Mouse (Mus musculus): ENCODE data around the gene Gm10229. TPM values are rescaled to one million over a fixed set of nuclear protein-coding genes. Genes with fewer than 3 reads are reported as not detected.
"Not testable (repeated sequence)": the region's sequence is repeated elsewhere in the genome, so short reads cannot be mapped to it uniquely, and the experiment has no call there.

Gm10229 gene
- not detected in 2 replicates for polyA plus RNA-seq (2014; fragmentation: Nextera tagmentation; extraction: Ambion mirVana)

GRCm38 (mm10) chr16:89014984-89015383 lies at the start of gene Gm10229:
Gene Gm10229, plus strand, starts transcription at chr16:89015284.
- not testable (repeated sequence) for H3K27me3 ChIP-seq (ENCODE audit: control insufficient read depth, insufficient read depth, low read length)

GRCm38 (mm10) chr16:89010659-89011058 lies 4.4 kb upstream of the Gm10229 start, which contains the start of gene Krtap22-2:
Gene Krtap22-2, minus strand, starts transcription at chr16:89010759.
- WGBS = 80% methylated on average over 5 of the region's 5 CpGs
- no peaks in the 10 kb centered on the region for H3K4me1 ChIP-seq (ENCODE audit: control insufficient read depth, insufficient read depth, low read length)
- no peak within 1 kb of the TSS for H3K4me2 ChIP-seq (replicated peaks; ENCODE audit: low read depth, low read length)
- H3K36me3 ChIP-seq (ENCODE audit: control insufficient read depth, insufficient read depth, low read length) = no peaks in the 10 kb centered on the region
- no peaks in the 10 kb centered on the region for H3K27me3 ChIP-seq (ENCODE audit: control insufficient read depth, insufficient read depth, low read length)
- no peak within 1 kb of the TSS for H3K4me3 ChIP-seq (ENCODE audit: low read length)
- H3K9ac ChIP-seq (ENCODE audit: low read depth, low read length) = no peak within 1 kb of the TSS
- no peaks in the 10 kb centered on the region for H3K9me3 ChIP-seq (ENCODE audit: control insufficient read depth, low read length)
- no peak within 1 kb of the TSS for H3K27ac ChIP-seq (ENCODE audit: low read depth, low read length)
- ATAC-seq (ENCODE audit: low FRiP score, low TSS enrichment) = no peak

More at GRCm38 (mm10) chr16:89014984-89015383, at the start of gene Gm10229:
- not testable (repeated sequence) for H3K4me3 ChIP-seq (ENCODE audit: low read length); H3K9me3 ChIP-seq (ENCODE audit: control insufficient read depth, low read length); H3K27ac ChIP-seq (ENCODE audit: low read depth, low read length); H3K4me2 ChIP-seq (replicated peaks; ENCODE audit: low read depth, low read length); H3K4me1 ChIP-seq (ENCODE audit: control insufficient read depth, insufficient read depth, low read length); H3K9ac ChIP-seq (ENCODE audit: low read depth, low read length); H3K36me3 ChIP-seq (ENCODE audit: control insufficient read depth, insufficient read depth, low read length); ATAC-seq (ENCODE audit: low FRiP score, low TSS enrichment)
- 77% methylated on average over 1 of the region's 3 CpGs for WGBS

GRCm38 (mm10) chr16:89013973-89014372 lies 1.1 kb upstream of the Gm10229 start:
- ATAC-seq (ENCODE audit: low FRiP score, low TSS enrichment) = no peak
- over 99% methylated on average over 3 of the region's 3 CpGs for WGBS
- no peaks in the 10 kb centered on the region for H3K27me3 ChIP-seq (ENCODE audit: control insufficient read depth, insufficient read depth, low read length)
- no peak overlapping the region for H3K4me2 ChIP-seq (replicated peaks; ENCODE audit: low read depth, low read length)
- no peak overlapping the region for H3K9ac ChIP-seq (ENCODE audit: low read depth, low read length)
- no peak overlapping the region for H3K4me3 ChIP-seq (ENCODE audit: low read length)
- H3K36me3 ChIP-seq (ENCODE audit: control insufficient read depth, insufficient read depth, low read length) = no peaks in the 10 kb centered on the region
- H3K27ac ChIP-seq (ENCODE audit: low read depth, low read length) = no peak overlapping the region
- no peaks in the 10 kb centered on the region for H3K4me1 ChIP-seq (ENCODE audit: control insufficient read depth, insufficient read depth, low read length)
- H3K9me3 ChIP-seq (ENCODE audit: control insufficient read depth, low read length) = no peaks in the 10 kb centered on the region

GRCm38 (mm10) chr16:89031399-89031798 lies 16.3 kb downstream of the Gm10229 start, which contains the start of gene Krtap6-1:
Gene Krtap6-1, plus strand, starts transcription at chr16:89031699.
- not testable (repeated sequence) for H3K4me3 ChIP-seq (ENCODE audit: low read length); ATAC-seq (ENCODE audit: low FRiP score, low TSS enrichment); H3K9ac ChIP-seq (ENCODE audit: low read depth, low read length); H3K27ac ChIP-seq (ENCODE audit: low read depth, low read length); H3K4me2 ChIP-seq (replicated peaks; ENCODE audit: low read depth, low read length); H3K36me3 ChIP-seq (ENCODE audit: control insufficient read depth, insufficient read depth, low read length); H3K27me3 ChIP-seq (ENCODE audit: control insufficient read depth, insufficient read depth, low read length); H3K4me1 ChIP-seq (ENCODE audit: control insufficient read depth, insufficient read depth, low read length); H3K9me3 ChIP-seq (ENCODE audit: control insufficient read depth, low read length)
- WGBS = 96% methylated on average over 3 of the region's 3 CpGs

GRCm38 (mm10) chr16:89041372-89041771 lies 26.3 kb downstream of the Gm10229 start, which contains the start of gene Gm10228:
Gene Gm10228, minus strand, starts transcription at chr16:89041472.
- H3K27me3 ChIP-seq (ENCODE audit: control insufficient read depth, insufficient read depth, low read length); H3K36me3 ChIP-seq (ENCODE audit: control insufficient read depth, insufficient read depth, low read length); H3K27ac ChIP-seq (ENCODE audit: low read depth, low read length); H3K4me1 ChIP-seq (ENCODE audit: control insufficient read depth, insufficient read depth, low read length); H3K9me3 ChIP-seq (ENCODE audit: control insufficient read depth, low read length); H3K4me3 ChIP-seq (ENCODE audit: low read length); H3K4me2 ChIP-seq (replicated peaks; ENCODE audit: low read depth, low read length); ATAC-seq (ENCODE audit: low FRiP score, low TSS enrichment); H3K9ac ChIP-seq (ENCODE audit: low read depth, low read length): not testable (repeated sequence)
- WGBS = 93% methylated on average over 2 of the region's 4 CpGs

GRCm38 (mm10) chr16:89047783-89048182 lies 32.7 kb downstream of the Gm10229 start, which contains the start of gene Krtap6-5:
Gene Krtap6-5, minus strand, starts transcription at chr16:89047883.
- no peak within 1 kb of the TSS for H3K27ac ChIP-seq (ENCODE audit: low read depth, low read length)
- H3K4me1 ChIP-seq (ENCODE audit: control insufficient read depth, insufficient read depth, low read length) = no peaks in the 10 kb centered on the region
- H3K9ac ChIP-seq (ENCODE audit: low read depth, low read length) = no peak within 1 kb of the TSS
- WGBS = 85% methylated on average over 3 of the region's 3 CpGs
- no peaks in the 10 kb centered on the region for H3K27me3 ChIP-seq (ENCODE audit: control insufficient read depth, insufficient read depth, low read length)
- no peak within 1 kb of the TSS for H3K4me3 ChIP-seq (ENCODE audit: low read length)
- no peak within 1 kb of the TSS for H3K4me2 ChIP-seq (replicated peaks; ENCODE audit: low read depth, low read length)
- H3K36me3 ChIP-seq (ENCODE audit: control insufficient read depth, insufficient read depth, low read length) = no peaks in the 10 kb centered on the region
- no peak for ATAC-seq (ENCODE audit: low FRiP score, low TSS enrichment)
- no peaks in the 10 kb centered on the region for H3K9me3 ChIP-seq (ENCODE audit: control insufficient read depth, low read length)

GRCm38 (mm10) chr16:89063902-89064301 lies 48.8 kb downstream of the Gm10229 start, which contains the start of gene 1110025L11Rik:
Gene 1110025L11Rik, minus strand, starts transcription at chr16:89064002.
- not testable (repeated sequence) for H3K4me3 ChIP-seq (ENCODE audit: low read length); ATAC-seq (ENCODE audit: low FRiP score, low TSS enrichment)

More at GRCm38 (mm10) chr16:89063902-89064301, 48.8 kb downstream of the Gm10229 start, which contains the start of gene 1110025L11Rik:
- H3K9ac ChIP-seq (ENCODE audit: low read depth, low read length); H3K9me3 ChIP-seq (ENCODE audit: control insufficient read depth, low read length); H3K4me2 ChIP-seq (replicated peaks; ENCODE audit: low read depth, low read length); H3K36me3 ChIP-seq (ENCODE audit: control insufficient read depth, insufficient read depth, low read length); H3K27me3 ChIP-seq (ENCODE audit: control insufficient read depth, insufficient read depth, low read length); H3K27ac ChIP-seq (ENCODE audit: low read depth, low read length); H3K4me1 ChIP-seq (ENCODE audit: control insufficient read depth, insufficient read depth, low read length): not testable (repeated sequence)
- WGBS = no CpG with 5 or more reads among the region's 2 CpGs

Other genes starting within 250 kb of the Gm10229 start
- not detected in 2 replicates for gene 2310057N15Rik, start 241.1 kb upstream of the Gm10229 start, polyA plus RNA-seq (2014; fragmentation: Nextera tagmentation; extraction: Ambion mirVana)
- gene Gm5965, start 237.4 kb upstream of the Gm10229 start, polyA plus RNA-seq (2014; fragmentation: Nextera tagmentation; extraction: Ambion mirVana) = not detected in 2 replicates
- not detected in 2 replicates for gene Gm20741, start 203.1 kb upstream of the Gm10229 start, polyA plus RNA-seq (2014; fragmentation: Nextera tagmentation; extraction: Ambion mirVana)
- gene Krtap15, start 195.1 kb upstream of the Gm10229 start, polyA plus RNA-seq (2014; fragmentation: Nextera tagmentation; extraction: Ambion mirVana) = not detected in 2 replicates
- gene Krtap14, start 189.1 kb upstream of the Gm10229 start, polyA plus RNA-seq (2014; fragmentation: Nextera tagmentation; extraction: Ambion mirVana) = not detected in 2 replicates
- not detected in 2 replicates for gene Krtap19-1, start 145.9 kb upstream of the Gm10229 start, polyA plus RNA-seq (2014; fragmentation: Nextera tagmentation; extraction: Ambion mirVana)
- gene Krtap19-2, start 141.0 kb upstream of the Gm10229 start, polyA plus RNA-seq (2014; fragmentation: Nextera tagmentation; extraction: Ambion mirVana) = not detected in 2 replicates
- not detected in 2 replicates for gene Krtap19-3, start 137.2 kb upstream of the Gm10229 start, polyA plus RNA-seq (2014; fragmentation: Nextera tagmentation; extraction: Ambion mirVana)
- not detected in 2 replicates for gene Krtap19-4, start 130.2 kb upstream of the Gm10229 start, polyA plus RNA-seq (2014; fragmentation: Nextera tagmentation; extraction: Ambion mirVana)
- not detected in 2 replicates for gene Krtap19-5, start 118.8 kb upstream of the Gm10229 start, polyA plus RNA-seq (2014; fragmentation: Nextera tagmentation; extraction: Ambion mirVana)
- not detected in 2 replicates for gene Krtap19-9b, start 83.0 kb upstream of the Gm10229 start, polyA plus RNA-seq (2014; fragmentation: Nextera tagmentation; extraction: Ambion mirVana)
- not detected in 2 replicates for gene Krtap16-3, start 52.4 kb upstream of the Gm10229 start, polyA plus RNA-seq (2014; fragmentation: Nextera tagmentation; extraction: Ambion mirVana)
- gene Krtap22-2, start 4.5 kb upstream of the Gm10229 start, polyA plus RNA-seq (2014; fragmentation: Nextera tagmentation; extraction: Ambion mirVana) = not detected in 2 replicates
- not detected in 2 replicates for gene Krtap6-1, start 16.4 kb downstream of the Gm10229 start, polyA plus RNA-seq (2014; fragmentation: Nextera tagmentation; extraction: Ambion mirVana)
- gene Gm10228, start 26.2 kb downstream of the Gm10229 start, polyA plus RNA-seq (2014; fragmentation: Nextera tagmentation; extraction: Ambion mirVana) = not detected in 2 replicates
- gene Krtap6-5, start 32.6 kb downstream of the Gm10229 start, polyA plus RNA-seq (2014; fragmentation: Nextera tagmentation; extraction: Ambion mirVana) = not detected in 2 replicates
- not detected in 2 replicates for gene 1110025L11Rik, start 48.7 kb downstream of the Gm10229 start, polyA plus RNA-seq (2014; fragmentation: Nextera tagmentation; extraction: Ambion mirVana)
- not detected in 2 replicates for gene Krtap6-3, start 68.7 kb downstream of the Gm10229 start, polyA plus RNA-seq (2014; fragmentation: Nextera tagmentation; extraction: Ambion mirVana)
- gene Gm6358, start 125.6 kb downstream of the Gm10229 start, polyA plus RNA-seq (2014; fragmentation: Nextera tagmentation; extraction: Ambion mirVana) = not detected in 2 replicates
- not detected in 2 replicates for gene Gm10061, start 135.8 kb downstream of the Gm10229 start, polyA plus RNA-seq (2014; fragmentation: Nextera tagmentation; extraction: Ambion mirVana)
- gene Gm9789, start 142.7 kb downstream of the Gm10229 start, polyA plus RNA-seq (2014; fragmentation: Nextera tagmentation; extraction: Ambion mirVana) = not detected in 2 replicates
- not detected in 2 replicates for gene Gm7735, start 154.2 kb downstream of the Gm10229 start, polyA plus RNA-seq (2014; fragmentation: Nextera tagmentation; extraction: Ambion mirVana)
- gene 1110057P08Rik, start 159.5 kb downstream of the Gm10229 start, polyA plus RNA-seq (2014; fragmentation: Nextera tagmentation; extraction: Ambion mirVana) = not detected in 2 replicates
- not detected in 2 replicates for gene Krtap20-2, start 190.6 kb downstream of the Gm10229 start, polyA plus RNA-seq (2014; fragmentation: Nextera tagmentation; extraction: Ambion mirVana)

All from kidney, embryonic 14.5 days (tissue).